Mouse (Mus musculus): ENCODE measurements around the gene Piwil1. TPM values are rescaled to one million over a fixed set of nuclear protein-coding genes. Genes with fewer than 3 reads are reported as not detected.

Piwil1 gene
- total RNA-seq (2023) = not detected

DNA sequence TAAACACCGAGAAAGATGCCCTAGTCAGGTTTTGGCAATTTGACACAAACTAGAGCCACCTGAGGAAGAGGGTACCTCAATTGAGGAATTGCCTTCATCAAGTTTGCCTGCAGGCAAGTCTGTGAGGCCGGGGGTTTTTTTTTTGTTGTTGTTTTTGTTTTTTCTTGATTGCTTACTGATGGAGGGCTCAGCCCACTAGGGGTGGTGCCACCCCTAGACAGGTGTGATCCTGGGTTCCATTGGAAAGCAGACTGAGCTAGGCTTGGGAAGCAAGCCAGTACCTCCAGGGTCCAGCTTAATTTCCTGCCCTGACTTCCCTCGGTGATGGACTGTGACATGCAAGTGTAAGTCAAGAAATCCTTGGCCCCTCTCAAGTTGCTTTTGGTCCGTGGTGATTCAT is at the start of gene Piwil1:
Gene Piwil1 (plus strand): TSS at position 301 of the 400 bp plus-strand sequence.

Other genes starting within 250 kb of the Piwil1 start
- 1 to 10 TPM; 1.7 to 2.5 TPM for gene Fzd10, start 101.7 kb upstream of the Piwil1 start, total RNA-seq (2023)